Mouse (Mus musculus) olfactory bulb, adult 2 months (tissue): Measurements from ENCODE around the gene Aip.

Experiments used
- CTCF ChIP-seq: fragments of 200-500 bp; IDR thresholded peaks from 2 replicates; pipeline ENCODE4 v1.5.1; 2012; ENCODE audit warnings: low read depth, mild to moderate bottlenecking, low read length, moderate library complexity; ENCODE audit not compliant: insufficient read depth
- POLR2A ChIP-seq: fragments of 200-500 bp; IDR thresholded peaks from 2 replicates; pipeline ENCODE4 v1.6.1; 2012; ENCODE audit warnings: mild to moderate bottlenecking, low read depth, low read length, moderate library complexity; ENCODE audit not compliant: insufficient read depth

DNA sequence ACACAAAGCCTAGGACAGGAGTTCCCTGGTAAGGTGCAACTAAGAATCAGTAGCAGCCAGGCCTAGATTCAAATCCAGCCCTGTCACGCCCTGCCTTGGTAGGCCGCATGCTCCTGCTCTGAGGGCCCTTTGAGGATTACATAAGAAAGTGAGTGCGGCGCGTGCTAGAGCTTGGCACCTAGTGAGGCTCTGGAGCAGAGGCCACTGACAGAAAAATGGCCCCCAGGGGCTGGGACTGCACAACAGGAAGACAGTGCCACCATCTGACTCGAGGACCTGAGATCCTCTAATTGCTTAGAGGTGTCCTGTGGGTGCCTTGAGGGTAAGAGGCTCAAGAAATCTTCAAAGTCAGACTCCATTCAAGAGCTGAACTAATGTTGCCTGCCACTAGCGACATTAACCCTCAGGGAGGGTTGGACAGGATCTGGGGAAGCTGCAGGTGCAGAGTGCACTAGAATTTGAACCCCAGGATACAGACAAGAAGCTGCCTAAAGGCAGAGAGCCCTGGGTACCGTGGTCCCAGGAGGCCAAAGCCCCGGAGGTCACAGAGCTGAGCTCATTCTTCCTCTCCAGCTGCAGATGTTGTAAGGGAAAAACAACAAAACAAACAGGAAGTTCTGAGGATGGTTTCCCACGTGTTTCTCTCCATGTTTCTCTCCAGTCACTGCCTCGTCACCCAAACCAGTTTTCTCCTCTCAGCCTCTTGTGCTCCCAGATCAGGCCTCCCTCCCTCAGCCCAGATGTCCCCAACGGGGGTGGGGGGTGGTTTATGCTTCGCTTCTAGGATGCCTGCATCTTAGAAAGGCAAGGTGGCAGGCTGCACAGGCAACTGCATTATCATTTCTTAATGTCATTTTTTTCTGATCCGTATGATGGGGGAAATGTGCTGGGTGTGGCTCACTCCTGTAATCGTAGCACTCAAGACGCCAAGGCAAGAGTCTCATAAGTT, 19.2 kb upstream of the Aip start:
- TF ChIP-seq POLR2A (no peak), CTCF (no peak)
